8 mouse cellular contexts compared by ENCODE assay signal in the genomic region with DNA sequence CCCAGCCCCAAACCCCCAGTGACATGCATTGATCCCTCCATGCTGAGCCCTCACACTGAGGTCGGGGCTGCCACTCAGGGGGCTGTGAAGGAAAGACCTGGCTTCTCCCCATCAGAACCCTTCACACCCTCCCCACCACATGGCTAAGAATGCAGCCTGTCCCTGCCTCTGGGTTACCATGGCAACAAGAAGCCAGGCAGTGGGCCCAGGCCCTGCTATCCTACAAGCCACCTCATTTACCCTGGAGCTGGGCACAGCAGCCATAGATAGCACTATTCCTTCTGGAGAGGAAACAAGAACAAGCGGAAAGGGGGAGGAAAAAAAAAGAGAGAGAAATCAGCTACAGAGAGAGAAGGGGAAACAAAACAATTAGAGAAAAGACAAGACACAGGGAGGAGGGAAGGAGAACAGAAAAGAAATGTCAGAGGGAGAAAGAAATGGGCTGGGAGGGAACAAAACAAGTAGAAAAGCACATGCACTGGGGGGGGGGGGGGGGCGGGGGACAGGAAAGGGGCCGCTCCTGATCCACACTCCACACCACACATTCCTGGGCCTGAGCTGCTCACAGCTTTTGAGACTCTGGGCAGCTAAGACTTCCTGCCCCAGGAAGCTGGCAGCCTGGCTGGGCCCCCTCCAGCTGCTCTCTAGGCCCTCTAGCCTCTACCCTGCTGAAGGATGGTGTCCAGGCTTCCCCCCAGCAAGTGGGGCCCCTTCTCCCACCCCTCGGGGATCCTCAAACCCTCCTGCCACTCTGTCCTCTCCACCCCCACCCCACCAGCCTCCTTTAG. TPM values are rescaled to one million over a fixed set of nuclear protein-coding genes. Genes with fewer than 3 reads are reported as not detected.
A peak's percentile ranks its signal among the peaks of the same experiment; 100 is the strongest.
DNase-seq lines count a peak whose midpoint lies in the region; ATAC-seq lines count a peak whose summit lies in the region.

No protein-coding gene starts in this region.

- WGBS in embryonic facial prominence, embryonic 10.5 days = 7% methylated on average over 5 of the region's 5 CpGs
- WGBS in heart, embryonic 16.5 days = 6% methylated on average over 5 of the region's 5 CpGs

- no peak overlapping the region for H3K4me2 ChIP-seq in heart, embryonic 16.5 days (ENCODE audit: low read depth, low read length)

- peak overlapping the region; percentile 52 for H3K9ac ChIP-seq in heart, embryonic 16.5 days (ENCODE audit: low read length)

- no peak for ATAC-seq in megakaryocyte, adult 5-6 weeks (ENCODE audit: poor library complexity, severe bottlenecking)
- peak; percentile 74 for ATAC-seq in heart, embryonic 16.5 days (replicated peaks; ENCODE audit: extremely low read depth, insufficient read depth, low FRiP score)

- H3K36me3 ChIP-seq in megakaryocyte, embryonic 14.5 days (replicated peaks; ENCODE audit: low read length) = peaks cover 19% of the 10 kb centered on the region
- H3K36me3 ChIP-seq in embryonic facial prominence, embryonic 10.5 days (replicated peaks) = no peaks in the 10 kb centered on the region
- no peaks in the 10 kb centered on the region for H3K36me3 ChIP-seq in heart, embryonic 16.5 days (ENCODE audit: control insufficient read depth, insufficient read depth)

- peak; percentile 79 for DNase-seq in embryonic facial prominence, embryonic 10.5 days (ENCODE audit: low spot score)
- peak; percentile 72 to 86 for DNase-seq in layer of hippocampus, postnatal 14 days (ENCODE audit: low spot score in 2 of 2)
- DNase-seq in lung, postnatal 14 days = peak; percentile 51
- DNase-seq in right cerebral cortex, postnatal 36 days (ENCODE audit: low spot score in 2 of 2) = peak; percentile 78 to 84
- DNase-seq in urinary bladder, adult 2 months (ENCODE audit: low spot score) = no peak

- H3K4me3 ChIP-seq in megakaryocyte, embryonic 14.5 days (replicated peaks) = peak overlapping the region; percentile 69
- no peak overlapping the region for H3K4me3 ChIP-seq in embryonic facial prominence, embryonic 10.5 days
- H3K4me3 ChIP-seq in heart, embryonic 16.5 days (ENCODE audit: low read length) = no peak overlapping the region

- H3K4me1 ChIP-seq in megakaryocyte, embryonic 14.5 days = peaks cover 93% of the 10 kb centered on the region
- peaks cover 77% of the 10 kb centered on the region for H3K4me1 ChIP-seq in embryonic facial prominence, embryonic 10.5 days
- H3K4me1 ChIP-seq in heart, embryonic 16.5 days (ENCODE audit: control insufficient read depth, insufficient read depth, low read length) = peaks cover 59% of the 10 kb centered on the region

- peak overlapping the region; percentile 91 for H3K27ac ChIP-seq in embryonic facial prominence, embryonic 10.5 days (replicated peaks)
- peak overlapping the region; percentile 90 for H3K27ac ChIP-seq in heart, embryonic 16.5 days (ENCODE audit: low read length)

- H3K27me3 ChIP-seq in megakaryocyte, embryonic 14.5 days (replicated peaks) = no peaks in the 10 kb centered on the region
- H3K27me3 ChIP-seq in embryonic facial prominence, embryonic 10.5 days (replicated peaks; ENCODE audit: low read depth, poor library complexity, severe bottlenecking) = no peaks in the 10 kb centered on the region
- no peaks in the 10 kb centered on the region for H3K27me3 ChIP-seq in heart, embryonic 16.5 days (ENCODE audit: control insufficient read depth, insufficient read depth, low read length)

- H3K9me3 ChIP-seq in megakaryocyte, embryonic 14.5 days = peaks cover 4% of the 10 kb centered on the region; the same call in 1 of the 2 replicates
- H3K9me3 ChIP-seq in embryonic facial prominence, embryonic 10.5 days = no peaks in the 10 kb centered on the region
- H3K9me3 ChIP-seq in heart, embryonic 16.5 days (replicated peaks; ENCODE audit: control insufficient read depth, low read length) = no peaks in the 10 kb centered on the region

RNA-seq across cellular contexts. Expression of gene Acot11, which starts 18.9 kb away (rescaled TPM):
- 1.4 and 2.2 TPM in 2 replicates for polyA plus RNA-seq in megakaryocyte, embryonic 14.5 days (2012; ENCODE audit: insufficient read depth, low replicate concordance)
- total RNA-seq in megakaryocyte, adult 5-6 weeks (2015) = 10.6 and 11.9 TPM in 2 replicates
- total RNA-seq in megakaryocyte, adult 5-6 weeks (2017) = 9.6 and 10.9 TPM in 2 replicates
- 1.6 and 2.1 TPM in 2 replicates for polyA plus RNA-seq in embryonic facial prominence, embryonic 10.5 days (2016; fragmentation: Nextera tagmentation; extraction: Ambion mirVana)
- 7.9 and 8.1 TPM in 2 replicates for polyA plus RNA-seq in heart, embryonic 16.5 days (2015; fragmentation: Nextera tagmentation; extraction: Ambion mirVana)
- 10 to 100 TPM; 43.7 to 53.3 TPM for total RNA-seq in layer of hippocampus, postnatal 14 days (2021)
- 7.2 and 11.2 TPM in 2 replicates for polyA plus RNA-seq in urinary bladder, adult 2 months (2012; rRNA removed)

RNA-seq across cellular contexts. Expression of gene Fam151a, which starts 52.3 kb away (rescaled TPM):
- polyA plus RNA-seq in megakaryocyte, embryonic 14.5 days (2012; ENCODE audit: insufficient read depth, low replicate concordance) = not detected in 2 replicates
- total RNA-seq in megakaryocyte, adult 5-6 weeks (2015) = not detected in 2 replicates
- total RNA-seq in megakaryocyte, adult 5-6 weeks (2017) = 0.37 TPM in 1 of 2 replicates, not detected in the other
- polyA plus RNA-seq in embryonic facial prominence, embryonic 10.5 days (2016; fragmentation: Nextera tagmentation; extraction: Ambion mirVana) = 0.11 and 0.40 TPM in 2 replicates
- 0.24 TPM in 1 of 2 replicates, not detected in the other for polyA plus RNA-seq in heart, embryonic 16.5 days (2015; fragmentation: Nextera tagmentation; extraction: Ambion mirVana)
- total RNA-seq in layer of hippocampus, postnatal 14 days (2021) = not detected
- 0.61 and 0.81 TPM in 2 replicates for polyA plus RNA-seq in urinary bladder, adult 2 months (2012; rRNA removed)

RNA-seq across cellular contexts. Expression of gene Mroh7, which starts 55.2 kb away (rescaled TPM):
- polyA plus RNA-seq in megakaryocyte, embryonic 14.5 days (2012; ENCODE audit: insufficient read depth, low replicate concordance) = not detected in 2 replicates
- total RNA-seq in megakaryocyte, adult 5-6 weeks (2015) = 0.13 TPM in 1 of 2 replicates, not detected in the other
- not detected in 2 replicates for total RNA-seq in megakaryocyte, adult 5-6 weeks (2017)
- polyA plus RNA-seq in embryonic facial prominence, embryonic 10.5 days (2016; fragmentation: Nextera tagmentation; extraction: Ambion mirVana) = 0.05 and 0.08 TPM in 2 replicates
- 0.42 and 0.54 TPM in 2 replicates for polyA plus RNA-seq in heart, embryonic 16.5 days (2015; fragmentation: Nextera tagmentation; extraction: Ambion mirVana)
- total RNA-seq in layer of hippocampus, postnatal 14 days (2021) = 1 to 10 TPM; 1.5 to 2.1 TPM
- polyA plus RNA-seq in urinary bladder, adult 2 months (2012; rRNA removed) = 2.0 and 3.6 TPM in 2 replicates
